Mouse (Mus musculus): Measurements from ENCODE around the gene Cfap97d2.
"Not testable (repeated sequence)": the region's sequence is repeated elsewhere in the genome, so short reads cannot be mapped to it uniquely, and the experiment has no call there.

The Cfap97d2 gene

GRCm38 (mm10) chr8:13740817-13741613, 35.3 kb downstream of the Cfap97d2 start:
- no peak for DNase-seq (ENCODE audit: low read depth, low spot score)

GRCm38 (mm10) chr8:13746212-13746611, 40.5 kb downstream of the Cfap97d2 start:
- DNase-seq (ENCODE audit: low read depth, low spot score) = not testable (repeated sequence)

GRCm38 (mm10) chr8:13747626-13748025, 41.9 kb downstream of the Cfap97d2 start:
- DNase-seq (ENCODE audit: low read depth, low spot score) = no peak

DNA sequence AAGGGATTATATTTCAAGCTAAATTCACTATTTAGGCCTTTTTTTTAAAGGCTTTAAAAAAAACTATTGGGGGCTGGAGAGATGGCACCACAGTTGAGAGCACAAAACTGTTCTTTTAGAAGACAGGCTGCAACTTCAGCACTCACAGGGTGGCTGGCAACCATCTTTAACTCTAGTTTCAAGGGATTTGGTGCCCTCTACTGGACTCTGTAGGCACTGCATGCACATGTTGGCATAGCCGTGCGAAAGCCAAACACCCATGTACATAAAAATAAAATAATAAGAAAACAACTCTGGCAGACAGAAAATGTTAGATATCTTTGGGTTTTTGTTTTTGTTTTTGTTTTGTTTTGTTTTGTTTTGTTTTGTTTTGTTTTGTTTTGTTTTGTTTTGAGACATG, 48.0 kb downstream of the Cfap97d2 start:
- peak; percentile 86 for DNase-seq (ENCODE audit: low read depth, low spot score)

DNA sequence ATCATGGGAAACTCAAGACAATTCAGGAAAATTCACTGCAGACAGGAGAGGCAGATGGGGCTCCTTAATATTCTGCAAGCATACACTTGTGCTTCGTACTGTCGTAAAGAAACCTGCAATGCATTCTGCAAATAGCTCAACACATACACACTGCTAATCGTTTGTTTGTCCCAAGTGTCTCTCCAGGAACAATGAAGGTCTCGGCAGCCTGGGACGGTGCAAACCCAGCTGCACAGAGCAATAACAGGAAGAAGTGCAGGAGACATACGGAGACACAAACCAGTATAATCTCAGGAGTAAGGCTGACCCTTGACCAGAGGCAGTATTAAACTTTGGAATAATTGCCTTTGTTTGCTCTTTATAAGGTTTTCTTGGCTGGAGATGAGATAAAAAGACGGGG, 50.8 kb downstream of the Cfap97d2 start:
- no peak for DNase-seq (ENCODE audit: low read depth, low spot score)

- DNase-seq (ENCODE audit: low read depth, low spot score) = peak; percentile 95
Observed at GRCm38 (mm10) chr8:13756982-13757804, 51.5 kb downstream of the Cfap97d2 start, which contains the start of gene Cdc16. TSS of gene Cdc16 (plus strand) at chr8:13757676.

- DNase-seq (ENCODE audit: low read depth, low spot score) = peak; percentile 76
Observed at GRCm38 (mm10) chr8:13757805-13758727, 52.4 kb downstream of the Cfap97d2 start.

- no peak for DNase-seq (ENCODE audit: low read depth, low spot score)
Observed at GRCm38 (mm10) chr8:13769206-13769605, 63.5 kb downstream of the Cfap97d2 start.

DNA sequence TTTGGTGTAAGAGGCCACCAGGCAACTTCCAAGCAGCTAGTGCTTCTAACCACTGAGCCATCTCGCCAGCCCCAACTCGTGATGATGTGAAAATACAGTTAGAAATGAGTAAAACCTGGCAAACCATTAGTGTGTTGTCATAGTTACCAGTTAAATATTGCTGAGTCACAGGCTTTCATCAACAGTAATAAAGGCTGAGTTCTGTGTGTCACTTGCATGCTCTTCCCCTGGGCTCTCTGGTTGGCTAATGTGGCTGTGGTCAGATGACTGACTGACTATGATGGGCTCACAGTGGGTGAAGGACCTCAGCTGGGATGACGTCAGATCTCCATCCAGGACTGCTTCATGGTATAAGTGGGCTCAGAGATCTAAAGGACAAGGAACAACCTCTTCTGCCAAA, 74.8 kb downstream of the Cfap97d2 start:
- no peak for DNase-seq (ENCODE audit: low read depth, low spot score)

DNA sequence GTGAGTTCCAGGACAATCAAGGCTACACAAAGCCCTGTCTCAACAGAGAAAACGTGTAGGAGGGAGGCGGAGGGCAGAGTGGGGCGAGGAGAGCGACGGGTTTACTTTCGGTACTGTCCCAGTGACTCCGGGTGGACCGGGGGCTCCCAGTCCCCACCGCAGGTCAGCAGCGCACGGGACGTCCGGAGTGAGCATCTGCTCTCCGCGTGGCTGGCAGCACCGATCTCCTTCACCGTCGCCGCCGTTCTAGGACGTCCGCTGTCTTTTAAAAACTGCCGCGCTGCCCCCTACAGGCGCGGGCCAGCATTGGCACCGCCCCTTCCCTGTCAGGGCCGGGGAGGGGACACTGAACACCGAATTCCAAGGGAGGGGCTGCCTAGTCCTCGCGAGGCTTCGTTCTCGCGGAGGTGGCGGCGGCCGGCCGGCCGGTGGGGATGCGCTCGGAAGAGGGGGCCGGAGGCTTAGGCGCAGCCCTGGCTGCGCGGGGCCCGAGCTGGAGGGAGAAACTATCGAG, 79.6 kb downstream of the Cfap97d2 start, which contains the start of gene Upf3a:
Gene Upf3a (plus strand): TSS at position 366 of the 514 bp plus-strand sequence.
- peak; percentile 98 for DNase-seq (ENCODE audit: low read depth, low spot score)

DNA sequence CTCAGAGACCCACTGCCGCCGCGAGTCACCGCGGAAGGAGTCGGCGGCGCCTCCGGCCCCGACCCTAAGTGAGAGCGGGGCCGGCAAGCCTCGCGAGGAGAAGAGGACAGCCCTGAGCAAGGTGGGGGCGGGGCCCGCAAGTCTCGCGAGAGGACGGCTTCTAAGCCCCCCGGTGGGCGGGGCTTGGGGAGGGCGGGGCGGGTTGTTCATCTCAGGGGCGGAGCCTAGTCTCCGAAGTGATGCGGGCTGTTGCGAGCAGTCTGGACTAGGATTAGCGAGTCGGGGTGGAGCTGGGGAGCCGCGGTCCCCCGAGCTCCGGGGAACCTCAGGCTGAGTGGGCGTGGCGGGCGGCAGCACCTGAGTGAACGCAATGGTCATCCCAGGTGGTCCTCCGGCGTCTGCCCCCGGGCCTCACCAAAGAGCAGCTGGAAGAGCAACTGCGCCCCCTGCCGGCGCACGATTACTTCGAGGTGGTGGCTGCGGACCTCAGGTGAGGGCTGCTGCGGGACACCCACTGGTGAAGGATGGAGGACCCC, 80.1 kb downstream of the Cfap97d2 start:
- DNase-seq (ENCODE audit: low read depth, low spot score) = peak; percentile 99

- no peak for DNase-seq (ENCODE audit: low read depth, low spot score)
Observed at GRCm38 (mm10) chr8:13789606-13790005, 83.9 kb downstream of the Cfap97d2 start.
